Mouse (Mus musculus) stomach, postnatal 0 days (tissue): ENCODE data around the gene Mrpl44. TPM values are rescaled to one million over a fixed set of nuclear protein-coding genes. Genes with fewer than 3 reads are reported as not detected.

Experiments
- ATAC-seq: fragments of 200-750 bp; cut with Nextera tagmentation; 2 replicates; pipeline ENCODE4 v1.8.0; 2017; ENCODE audit not compliant: low FRiP score, low TSS enrichment
- DNase-seq: peaks from one replicate; pipeline ENCODE4 v3.0.0-alpha.2; 2016; ENCODE audit warnings: low spot score
- H3K27ac ChIP-seq: fragments of 300-500 bp; sonication (generic); replicated peaks from 2 replicates; pipeline ENCODE4 v1.5.1; 2014; ENCODE audit warnings: mild to moderate bottlenecking, control low read depth
- H3K27me3 ChIP-seq: fragments of 300-500 bp; sonication (generic); 2 replicates; pipeline ENCODE4 v1.6.1; 2014; ENCODE audit warnings: low read length; ENCODE audit not compliant: control insufficient read depth, insufficient read depth
- H3K36me3 ChIP-seq: fragments of 300-500 bp; sonication (generic); 2 replicates; pipeline ENCODE4 v1.6.1; 2014; ENCODE audit warnings: low read length, mixed read lengths; ENCODE audit not compliant: control insufficient read depth, insufficient read depth
- H3K4me1 ChIP-seq: fragments of 300-500 bp; sonication (generic); replicated peaks from 2 replicates; pipeline ENCODE4 v1.6.1; 2014; ENCODE audit warnings: antibody characterized with exemption; ENCODE audit not compliant: control insufficient read depth, insufficient read depth
- H3K4me2 ChIP-seq: fragments of 300-500 bp; sonication (generic); replicated peaks from 2 replicates; pipeline ENCODE4 v1.6.1; 2014; ENCODE audit warnings: low read depth, mild to moderate bottlenecking, control low read depth, moderate library complexity
- H3K4me3 ChIP-seq: fragments of 300-500 bp; sonication (generic); 2 replicates; pipeline ENCODE4 v1.5.1; 2014; ENCODE audit warnings: low read depth, low read length, control low read depth
- H3K9ac ChIP-seq: fragments of 300-500 bp; sonication (generic); 2 replicates; pipeline ENCODE4 v1.6.1; 2014; ENCODE audit warnings: mild to moderate bottlenecking, low read length, control low read depth, mixed read lengths
- H3K9me3 ChIP-seq: fragments of 300-500 bp; sonication (generic); 2 replicates; pipeline ENCODE4 v1.6.1; 2016; ENCODE audit warnings: low read length; ENCODE audit not compliant: control insufficient read depth
- CTCF ChIP-seq: IDR thresholded peaks from 2 replicates; pipeline ENCODE4 v1.5.1; 2016; ENCODE audit warnings: antibody characterized with exemption, low read depth, mild to moderate bottlenecking, moderate library complexity
- EP300 ChIP-seq: optimal IDR thresholded peaks from 2 replicates; pipeline ENCODE3; 2016; ENCODE audit warnings: antibody characterized with exemption
- WGBS: fragments of 180-500 bp; shearing (Covaris S2); extraction: QIAGEN DNeasy Blood & Tissue Kit; methylation state at CpG from one replicate; pipeline ENCODE4 v1.1.7; 2014; 5-methylcytosine and 5-hydroxymethylcytosine counted together
- polyA plus RNA-seq: library from polyadenylated mRNA; unstranded; fragments of >200 nt; fragmentation: Nextera tagmentation; extraction: Ambion mirVana; gene quantifications from 2 replicates; pipeline ENCODE4 v1.2.1, GENCODE M21; 2015

The Mrpl44 gene
- polyA plus RNA-seq, 1 experiment from 2014 or later: 36.4 TPM

GRCm38 (mm10) chr1:79764031-79764430 is 11.8 kb upstream of the Mrpl44 start:
- 87% methylated on average over 2 of the region's 2 CpGs for WGBS
- TF ChIP-seq CTCF (no peak), EP300 (no peak)
- Histone ChIP-seq H3K4me3 (no peak overlapping the region), H3K27me3 (no peaks in the 10 kb centered on the region), H3K4me2 (no peak overlapping the region), H3K4me1 (peaks cover 4% of the 10 kb centered on the region), H3K9me3 (no peaks in the 10 kb centered on the region), H3K9ac (no peak overlapping the region), H3K27ac (no peak overlapping the region), H3K36me3 (no peaks in the 10 kb centered on the region)
- DNase-seq (no peak), ATAC-seq (no peak)

GRCm38 (mm10) chr1:79764483-79764882 is 11.3 kb upstream of the Mrpl44 start:
- no peak for ATAC-seq
- no peak overlapping the region for H3K9ac ChIP-seq
- peaks cover 4% of the 10 kb centered on the region for H3K4me1 ChIP-seq
- TF ChIP-seq CTCF: no peak
- no peak for TF ChIP-seq EP300
- no peaks in the 10 kb centered on the region for H3K36me3 ChIP-seq
- H3K27me3 ChIP-seq: no peaks in the 10 kb centered on the region
- no peak overlapping the region for H3K27ac ChIP-seq
- no peak for DNase-seq
- no peak overlapping the region for H3K4me2 ChIP-seq
- 79% methylated on average over 1 of the region's 1 CpGs for WGBS
- no peak overlapping the region for H3K4me3 ChIP-seq
- H3K9me3 ChIP-seq: no peaks in the 10 kb centered on the region

GRCm38 (mm10) chr1:79768231-79768630 is 7.6 kb upstream of the Mrpl44 start:
- 58% methylated on average over 1 of the region's 1 CpGs for WGBS

GRCm38 (mm10) chr1:79774164-79774780 is 1.5 kb upstream of the Mrpl44 start:
- no peak overlapping the region for H3K4me2 ChIP-seq
- no peaks in the 10 kb centered on the region for H3K4me1 ChIP-seq
- H3K27me3 ChIP-seq: no peaks in the 10 kb centered on the region
- no peak overlapping the region for H3K27ac ChIP-seq
- no peaks in the 10 kb centered on the region; the same call in 1 of the 2 replicates for H3K36me3 ChIP-seq
- no peak overlapping the region for H3K4me3 ChIP-seq
- no peak for TF ChIP-seq EP300
- no peak for TF ChIP-seq CTCF
- ATAC-seq: no peak
- no peak for DNase-seq
- H3K9ac ChIP-seq: no peak overlapping the region
- WGBS: 77% methylated on average over 4 of the region's 4 CpGs
- H3K9me3 ChIP-seq: no peaks in the 10 kb centered on the region

More at GRCm38 (mm10) chr1:79768231-79768630, 7.6 kb upstream of the Mrpl44 start:
- no peaks in the 10 kb centered on the region for H3K4me1 ChIP-seq
- no peak for TF ChIP-seq EP300
- no peak for TF ChIP-seq CTCF
- no peaks in the 10 kb centered on the region for H3K27me3 ChIP-seq
- DNase-seq (no peak), ATAC-seq (no peak)
- H3K36me3 ChIP-seq: no peaks in the 10 kb centered on the region
- no peak overlapping the region for H3K4me3 ChIP-seq
- no peaks in the 10 kb centered on the region for H3K9me3 ChIP-seq
- no peak overlapping the region for H3K4me2 ChIP-seq
- no peak overlapping the region for H3K27ac ChIP-seq
- no peak overlapping the region for H3K9ac ChIP-seq

- Histone ChIP-seq H3K4me2 (no peak overlapping the region), H3K4me1 (no peaks in the 10 kb centered on the region), H3K27me3 (no peaks in the 10 kb centered on the region), H3K9me3 (no peaks in the 10 kb centered on the region), H3K36me3 (peaks cover 12% of the 10 kb centered on the region), H3K4me3 (no peak overlapping the region), H3K9ac (no peak overlapping the region), H3K27ac (no peak overlapping the region)
- TF ChIP-seq CTCF (no peak), EP300 (no peak)
- 77% methylated on average over 11 of the region's 11 CpGs for WGBS
- DNase-seq (no peak), ATAC-seq (no peak)
Observed at GRCm38 (mm10) chr1:79778011-79778410, 2.2 kb downstream of the Mrpl44 start.

GRCm38 (mm10) chr1:79782433-79782832 is 6.6 kb downstream of the Mrpl44 start:
- no peaks in the 10 kb centered on the region for H3K9me3 ChIP-seq
- ATAC-seq: no peak
- no peaks in the 10 kb centered on the region for H3K4me1 ChIP-seq
- H3K27me3 ChIP-seq: no peaks in the 10 kb centered on the region
- DNase-seq: no peak
- peak; percentile 61 for TF ChIP-seq CTCF
- no peak for TF ChIP-seq EP300
- no peak overlapping the region for H3K9ac ChIP-seq
- H3K27ac ChIP-seq: no peak overlapping the region
- H3K36me3 ChIP-seq: peaks cover 12% of the 10 kb centered on the region
- H3K4me3 ChIP-seq: no peak overlapping the region
- H3K4me2 ChIP-seq: no peak overlapping the region
- WGBS: 85% methylated on average over 3 of the region's 3 CpGs
